Mouse (Mus musculus) ZHBTc4 (cell line): Measurements from ENCODE around the gene Selenom.

Experiments
- DNase-seq: peaks from one replicate; pipeline ENCODE4 v3.0.0-alpha.2; 2011; ENCODE audit warnings: low read depth, low spot score

Gene Selenom

GRCm38 (mm10) chr11:3547969-3548368, 33.5 kb downstream of the Selenom start:
- peak; percentile 94 for DNase-seq

GRCm38 (mm10) chr11:3548564-3549295, 34.2 kb downstream of the Selenom start:
- peak; percentile 81 for DNase-seq

- no peak for DNase-seq
Observed at GRCm38 (mm10) chr11:3549791-3550190, 35.3 kb downstream of the Selenom start.

- DNase-seq = no peak
Observed at GRCm38 (mm10) chr11:3554976-3555375, 40.5 kb downstream of the Selenom start.

- no peak for DNase-seq
Observed at GRCm38 (mm10) chr11:3557852-3558251, 43.4 kb downstream of the Selenom start.

- no peak for DNase-seq
Observed at GRCm38 (mm10) chr11:3560202-3560601, 45.7 kb downstream of the Selenom start.

- no peak for DNase-seq
Observed at GRCm38 (mm10) chr11:3563853-3564252, 49.4 kb downstream of the Selenom start.

GRCm38 (mm10) chr11:3564451-3564850, 50.0 kb downstream of the Selenom start:
- no peak for DNase-seq

- no peak for DNase-seq
Observed at GRCm38 (mm10) chr11:3566018-3566417, 51.5 kb downstream of the Selenom start.
